Mouse (Mus musculus) liver, adult 2 months (tissue): Measurements from ENCODE around the gene Uqcc1. TPM values are rescaled to one million over a fixed set of nuclear protein-coding genes. Genes with fewer than 3 reads are reported as not detected.

Source experiments
- DNase-seq: peaks from one replicate; pipeline ENCODE4 v3.0.0-alpha.2; 2011; ENCODE audit warnings: low read depth, low spot score; ENCODE audit errors: extremely low read depth
- H3K27ac ChIP-seq: fragments of 200-500 bp; replicated peaks from 2 replicates; pipeline ENCODE4 v1.5.1; 2012; ENCODE audit warnings: low read depth, mild to moderate bottlenecking, control low read depth, inconsistent platforms, low read length; ENCODE audit not compliant: insufficient read depth
- H3K27me3 ChIP-seq: fragments of 200-500 bp; 2 replicates; pipeline ENCODE4 v1.6.1; 2012; ENCODE audit warnings: mild to moderate bottlenecking, moderate library complexity, low read length, inconsistent platforms; ENCODE audit not compliant: control insufficient read depth, insufficient read depth
- H3K36me3 ChIP-seq: fragments of 200-500 bp; 2 replicates; pipeline ENCODE4 v1.6.1; 2012; ENCODE audit warnings: low read length, inconsistent platforms; ENCODE audit not compliant: control insufficient read depth, insufficient read depth
- H3K4me1 ChIP-seq: fragments of 200-500 bp; 2 replicates; pipeline ENCODE4 v1.6.1; 2011; ENCODE audit warnings: low read length; ENCODE audit not compliant: control insufficient read depth, insufficient read depth
- H3K4me3 ChIP-seq: fragments of 200-500 bp; 2 replicates; pipeline ENCODE4 v1.5.1; 2011; ENCODE audit warnings: low read depth, mild to moderate bottlenecking, control low read depth, low read length, moderate library complexity; ENCODE audit not compliant: insufficient read depth
- H3K79me2 ChIP-seq: fragments of 200-500 bp; 2 replicates; pipeline ENCODE4 v1.6.1; 2012; ENCODE audit warnings: inconsistent platforms, mild to moderate bottlenecking, low read length, moderate library complexity; ENCODE audit not compliant: control insufficient read depth, insufficient read depth
- H3K9ac ChIP-seq: fragments of 200-500 bp; 2 replicates; pipeline ENCODE4 v1.6.1; 2012; ENCODE audit warnings: low read depth, mild to moderate bottlenecking, control low read depth, inconsistent platforms, low read length
- CTCF ChIP-seq: fragments of 200-500 bp; IDR thresholded peaks from 2 replicates; pipeline ENCODE4 v1.5.1; 2011; ENCODE audit warnings: low read depth, low read length, control low read depth
- POLR2A ChIP-seq: fragments of 200-500 bp; IDR thresholded peaks from 2 replicates; pipeline ENCODE4 v1.6.1; 2011; ENCODE audit warnings: low read length, control low read depth; ENCODE audit not compliant: insufficient read depth; ENCODE audit errors: extremely low read depth
- WGBS: fragments of 180-500 bp; shearing (Covaris S2); methylation state at CpG from one replicate; pipeline ENCODE4 v1.1.7; 2018; 5-methylcytosine and 5-hydroxymethylcytosine counted together
- polyA plus RNA-seq: library from polyadenylated mRNA; depleted of rRNA; stranded (reverse); fragments of >200 nt; gene quantifications from 2 replicates; pipeline ENCODE4 v1.2.3, GENCODE M21; 2012
- total RNA-seq: library from RNA; depleted of rRNA; stranded (reverse); fragments of >200 nt; gene quantifications from 2 replicates; pipeline ENCODE4 v1.2.3, GENCODE M21; 2014

Gene Uqcc1
- total and polyA plus RNA-seq, 2 experiments, result 31.2 to 65.9 TPM

DNA sequence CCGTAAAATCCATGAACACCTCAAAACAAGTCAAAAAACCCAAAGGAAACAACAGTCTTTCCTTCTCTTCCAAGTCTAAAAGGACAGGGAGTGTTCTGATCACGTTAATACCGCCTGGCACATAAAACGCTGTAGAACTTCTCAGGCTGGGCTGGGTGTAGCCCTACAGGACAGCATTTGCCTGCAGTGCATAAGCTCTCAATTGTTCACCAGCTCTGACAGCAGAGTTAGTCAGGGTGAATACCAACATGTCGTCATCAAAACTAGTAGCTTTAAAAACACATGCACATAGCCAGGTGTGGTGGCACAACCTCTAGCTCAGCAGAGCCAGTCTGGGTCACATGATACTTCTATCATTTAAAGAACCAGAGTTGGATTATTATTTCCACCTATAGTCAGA is 109.3 kb downstream of the Uqcc1 start:
- Histone ChIP-seq H3K4me1 (peaks cover 21% of the 10 kb centered on the region), H3K27ac (no peak overlapping the region), H3K27me3 (no peaks in the 10 kb centered on the region), H3K36me3 (peaks cover 20% of the 10 kb centered on the region; the same call in 1 of the 2 replicates), H3K4me3 (no peak overlapping the region), H3K79me2 (no peaks in the 10 kb centered on the region), H3K9ac (no peak overlapping the region)
- 87% methylated on average over 5 of the region's 5 CpGs for WGBS
- no peak for TF ChIP-seq CTCF
- TF ChIP-seq POLR2A, result no peak
- no peak for DNase-seq

DNA sequence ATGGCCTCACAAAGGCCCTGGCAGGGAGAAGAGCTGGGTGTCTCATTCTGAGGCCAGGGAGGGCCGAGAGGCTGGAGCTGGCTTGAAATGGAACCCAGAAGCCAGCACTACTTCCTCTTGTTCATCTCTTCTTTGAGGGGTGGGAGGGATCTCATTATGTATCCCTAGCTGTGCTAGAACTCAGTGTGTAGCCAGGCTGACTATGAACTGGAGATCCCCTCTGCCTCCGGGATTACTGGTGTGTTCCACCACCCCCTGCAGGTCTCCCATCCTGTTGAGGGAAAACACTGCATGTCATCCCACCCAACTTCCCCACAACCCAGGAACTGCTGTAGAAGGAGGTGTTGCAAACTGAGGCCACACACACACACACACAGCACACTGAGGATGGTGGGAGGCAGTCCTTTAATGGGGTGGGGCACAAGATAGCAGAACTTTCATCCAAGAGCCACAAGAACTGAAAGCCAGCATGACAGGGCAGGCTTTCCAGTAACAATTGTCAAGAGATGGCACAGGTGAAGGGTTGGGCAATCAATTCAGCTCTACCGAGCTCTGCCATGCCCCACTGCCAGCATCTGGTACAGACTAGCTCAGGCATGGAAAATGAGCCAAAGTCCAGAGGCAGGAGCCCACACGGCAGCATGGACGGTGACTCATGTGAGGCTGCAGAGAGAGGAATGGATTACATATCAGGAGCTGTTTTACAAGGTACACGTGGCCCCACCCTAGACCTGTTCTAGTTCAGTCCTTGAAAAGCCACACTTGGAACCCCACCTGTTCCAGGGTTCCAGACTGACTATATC is 110.5 kb downstream of the Uqcc1 start:
- Histone ChIP-seq H3K9ac (no peak overlapping the region), H3K27ac (peak overlapping the region; percentile 57), H3K27me3 (no peaks in the 10 kb centered on the region), H3K4me3 (peak overlapping the region; percentile 64; the same call in 1 of the 2 replicates), H3K79me2 (no peaks in the 10 kb centered on the region), H3K36me3 (peaks cover 20% of the 10 kb centered on the region; the same call in 1 of the 2 replicates), H3K4me1 (peaks cover 18% of the 10 kb centered on the region)
- no peak for TF ChIP-seq CTCF
- no peak for TF ChIP-seq POLR2A
- 27% methylated on average over 6 of the region's 6 CpGs for WGBS
- DNase-seq, result peak; percentile 86

DNA sequence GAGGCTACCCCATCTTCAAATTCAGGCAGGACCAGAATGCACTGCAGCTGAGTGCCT is 110.9 kb downstream of the Uqcc1 start, which contains the start of gene BC029722:
BC029722 (minus strand) TSS at position 35 of the 57 bp plus-strand sequence.
- TF ChIP-seq CTCF (no peak), POLR2A (no peak)
- peaks cover 18% of the 10 kb centered on the region for H3K4me1 ChIP-seq
- no peaks in the 10 kb centered on the region for H3K79me2 ChIP-seq

DNA sequence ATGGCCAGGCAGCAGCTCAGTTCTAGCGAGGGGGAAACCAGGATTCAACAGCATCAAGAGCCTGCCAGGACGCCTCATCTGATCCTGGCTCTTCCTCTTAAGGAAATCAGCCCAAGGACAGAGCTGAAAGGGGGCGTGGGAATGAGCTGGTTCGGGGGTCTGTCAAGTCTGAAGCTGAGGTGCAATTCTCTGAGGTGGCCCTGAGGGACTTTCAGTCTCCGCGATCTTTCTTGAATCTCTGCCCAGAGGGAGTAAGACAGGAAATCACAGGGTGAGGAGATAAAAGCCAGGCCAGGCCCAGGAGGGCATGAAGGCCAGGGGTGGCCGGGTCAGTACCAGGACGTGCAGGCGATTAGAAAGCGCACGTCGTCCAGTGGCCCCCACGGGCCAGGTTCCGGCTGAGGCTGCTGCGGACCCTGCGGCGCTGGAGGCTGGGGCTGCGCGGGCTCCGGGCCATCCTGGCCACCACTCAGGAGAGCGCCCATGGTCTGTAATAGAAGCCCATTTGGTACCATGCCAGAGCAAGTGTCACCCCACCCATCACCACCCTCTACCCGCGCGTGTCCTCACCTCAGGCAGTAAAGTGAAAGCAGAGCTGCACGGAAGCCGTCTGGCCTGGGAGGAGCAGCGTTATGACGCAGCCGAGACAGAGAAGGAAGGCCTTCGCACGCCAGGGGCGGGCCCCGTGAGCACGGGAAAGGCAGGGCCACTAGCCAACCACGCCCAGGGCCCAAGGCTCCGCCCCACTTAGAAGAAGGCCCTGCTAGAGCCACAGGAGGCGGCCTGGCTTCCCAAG is 111.3 kb downstream of the Uqcc1 start:
- peak overlapping the region; percentile 64 for H3K4me3 ChIP-seq
- H3K9ac ChIP-seq, result peak overlapping the region; percentile 74
- peaks cover 20% of the 10 kb centered on the region; the same call in 1 of the 2 replicates for H3K36me3 ChIP-seq
- under 1% methylated on average over 37 of the region's 37 CpGs for WGBS
- H3K27me3 ChIP-seq, result no peaks in the 10 kb centered on the region
- H3K4me1 ChIP-seq, result peaks cover 18% of the 10 kb centered on the region
- H3K79me2 ChIP-seq, result no peaks in the 10 kb centered on the region
- TF ChIP-seq CTCF (no peak), POLR2A (peak; percentile 87)
- H3K27ac ChIP-seq, result peak overlapping the region; percentile 73
- DNase-seq, result peak; percentile 88

More for the DNA sequence above, 110.9 kb downstream of the Uqcc1 start, which contains the start of gene BC029722:
- Histone ChIP-seq H3K4me3 (peak within 1 kb of the TSS; percentile 64), H3K9ac (peak within 1 kb of the TSS; percentile 74), H3K27me3 (no peaks in the 10 kb centered on the region), H3K27ac (peak within 1 kb of the TSS; percentile 73), H3K36me3 (peaks cover 20% of the 10 kb centered on the region; the same call in 1 of the 2 replicates)
- DNase-seq, result no peak

DNA sequence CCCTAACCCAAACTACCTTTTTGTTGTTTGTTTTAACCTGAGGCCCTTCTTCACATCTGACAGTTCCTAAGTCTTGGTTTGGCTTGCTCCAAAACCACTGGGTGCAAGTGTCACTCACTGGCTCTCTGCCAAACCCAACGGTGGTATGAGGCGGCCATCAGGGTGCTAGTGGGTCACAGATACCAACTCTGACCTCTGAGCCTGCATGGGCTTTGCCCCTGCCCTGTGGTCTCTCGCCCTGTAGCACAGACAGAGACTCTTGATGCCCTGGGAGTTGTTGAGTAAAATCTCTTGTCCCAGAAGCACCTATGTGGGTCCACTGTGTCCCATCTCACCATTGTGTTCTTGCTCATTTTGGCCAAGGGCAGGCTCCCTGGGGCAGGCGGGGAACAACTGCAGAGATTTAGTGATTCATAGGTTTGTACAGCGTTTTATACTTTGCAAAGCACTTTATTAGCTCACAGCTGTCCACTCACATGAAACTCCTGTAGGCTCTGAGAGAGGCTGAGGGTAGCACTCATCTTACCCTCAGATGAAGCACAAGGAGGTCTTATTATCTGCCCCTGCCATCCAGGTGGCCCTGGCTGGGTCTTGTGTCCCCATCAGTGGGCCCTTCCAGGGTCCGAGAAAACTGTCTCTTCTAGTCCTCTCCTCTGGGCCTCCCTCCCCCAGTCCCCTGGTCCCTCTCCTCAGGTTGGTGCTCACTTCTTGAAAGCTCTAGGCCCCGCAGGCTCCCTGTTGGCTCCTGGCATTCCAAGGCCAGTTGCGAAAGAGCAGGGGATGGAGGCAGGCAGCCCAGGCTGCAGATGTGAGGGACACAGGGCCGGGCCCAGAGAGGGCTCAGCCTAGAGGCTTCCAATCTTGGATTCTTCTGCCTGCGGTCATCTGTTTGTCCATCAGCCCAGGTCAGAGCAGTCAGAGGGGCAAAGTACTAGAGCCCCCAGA is 112.5 kb downstream of the Uqcc1 start:
- Histone ChIP-seq H3K27me3 (no peaks in the 10 kb centered on the region), H3K4me3 (no peak overlapping the region), H3K9ac (no peak overlapping the region), H3K36me3 (peaks cover 14% of the 10 kb centered on the region; the same call in 1 of the 2 replicates), H3K79me2 (no peaks in the 10 kb centered on the region), H3K4me1 (peaks cover 18% of the 10 kb centered on the region), H3K27ac (no peak overlapping the region; the same call in 1 of the 2 replicates)
- 48% methylated on average over 10 of the region's 10 CpGs for WGBS
- DNase-seq, result peak; percentile 69
- TF ChIP-seq CTCF, result no peak
- no peak for TF ChIP-seq POLR2A
